Mouse (Mus musculus): ENCODE results near the gene Agbl3. TPM values are rescaled to one million over a fixed set of nuclear protein-coding genes. Genes with fewer than 3 reads are reported as not detected.

Agbl3 gene
- polyA plus RNA-seq, 1 experiment from 2014 or later = 10.5 TPM

- 86% methylated on average over 20 of the region's 20 CpGs for WGBS
- Histone ChIP-seq H3K27ac (no peak overlapping the region), H3K36me3 (replicated peaks) (no peaks in the 10 kb centered on the region), H3K4me1 (no peaks in the 10 kb centered on the region), H3K4me3 (no peak overlapping the region), H3K4me2 (no peak overlapping the region), H3K27me3 (replicated peaks) (no peaks in the 10 kb centered on the region), H3K9me3 (no peaks in the 10 kb centered on the region), H3K9ac (no peak overlapping the region)
- no peak for ATAC-seq (replicated peaks)
Observed at GRCm38 (mm10) chr6:34868507-34869217, 88.4 kb downstream of the Agbl3 start.

DNA sequence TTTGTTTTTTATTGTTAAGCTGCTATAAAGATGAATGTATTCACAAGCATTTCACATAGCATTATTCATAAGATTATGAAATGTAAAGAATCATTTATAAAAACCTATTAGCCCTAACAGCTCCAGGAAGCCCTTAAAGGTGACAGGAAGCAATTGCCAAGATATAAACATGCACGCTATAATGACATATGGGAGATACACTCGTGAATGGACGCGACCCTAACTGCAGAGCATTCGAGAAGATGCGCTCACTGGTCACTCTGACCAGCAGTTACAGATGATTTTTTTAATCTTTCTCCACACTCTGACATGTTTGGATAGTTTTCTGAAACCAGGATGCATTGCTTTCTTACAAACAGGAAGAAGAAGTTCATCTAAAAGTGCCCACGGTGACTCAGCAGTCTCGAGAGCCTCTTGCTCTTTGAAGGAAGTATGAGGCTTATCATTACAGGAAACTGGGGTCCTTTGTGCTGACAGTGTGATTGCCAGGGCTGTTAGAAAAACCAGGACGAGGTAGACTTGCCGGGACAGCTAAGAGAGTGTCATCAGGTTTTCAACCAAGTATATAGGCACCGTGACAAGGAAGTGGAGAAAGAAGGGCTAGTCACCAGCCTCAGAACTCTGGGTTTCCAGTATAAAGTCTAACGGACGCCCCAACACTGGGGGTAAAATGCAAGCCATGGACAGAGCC, 89.1 kb downstream of the Agbl3 start:
- no peak for ATAC-seq (replicated peaks)
- Histone ChIP-seq H3K9ac (no peak overlapping the region), H3K9me3 (no peaks in the 10 kb centered on the region), H3K27ac (no peak overlapping the region), H3K4me1 (no peaks in the 10 kb centered on the region), H3K4me3 (no peak overlapping the region), H3K36me3 (replicated peaks) (no peaks in the 10 kb centered on the region), H3K27me3 (replicated peaks) (no peaks in the 10 kb centered on the region), H3K4me2 (no peak overlapping the region)
- 85% methylated on average over 13 of the region's 13 CpGs for WGBS

- no peak for ATAC-seq (replicated peaks)
- H3K9me3 ChIP-seq = no peaks in the 10 kb centered on the region
- no peaks in the 10 kb centered on the region for H3K4me1 ChIP-seq
- no peak overlapping the region for H3K9ac ChIP-seq
- 83% methylated on average over 5 of the region's 5 CpGs for WGBS
- H3K4me2 ChIP-seq = no peak overlapping the region
- no peaks in the 10 kb centered on the region for H3K36me3 ChIP-seq (replicated peaks)
- no peak overlapping the region for H3K4me3 ChIP-seq
- no peaks in the 10 kb centered on the region for H3K27me3 ChIP-seq (replicated peaks)
- no peak overlapping the region for H3K27ac ChIP-seq
Observed at GRCm38 (mm10) chr6:34870136-34870535, 89.9 kb downstream of the Agbl3 start.

DNA sequence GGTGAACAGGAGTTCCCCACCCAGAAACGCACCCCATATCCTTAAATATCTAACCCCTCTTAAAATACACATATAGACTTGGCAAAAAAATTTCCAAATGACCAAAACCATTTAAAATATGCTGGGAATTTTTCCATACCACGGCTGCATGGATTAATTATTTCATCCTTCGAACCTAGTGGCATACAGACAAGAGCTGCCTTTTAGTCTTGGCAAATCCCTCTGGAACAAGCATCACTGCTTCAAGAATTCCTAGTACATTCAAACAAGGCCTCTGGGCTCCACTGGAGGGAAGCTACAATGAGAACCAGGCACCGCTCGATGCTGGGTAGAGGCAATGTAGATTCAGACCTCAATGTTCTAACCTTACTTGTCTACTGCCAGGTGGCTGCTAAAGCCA, 90.5 kb downstream of the Agbl3 start:
- WGBS = 84% methylated on average over 5 of the region's 5 CpGs

GRCm38 (mm10) chr6:34871929-34872328, 91.7 kb downstream of the Agbl3 start:
- no peak overlapping the region for H3K4me2 ChIP-seq
- no peak overlapping the region for H3K9ac ChIP-seq
- 94% methylated on average over 7 of the region's 7 CpGs for WGBS
- ATAC-seq (replicated peaks) = no peak
- H3K4me1 ChIP-seq = peaks cover 10% of the 10 kb centered on the region
- no peak overlapping the region for H3K4me3 ChIP-seq
- H3K27ac ChIP-seq = no peak overlapping the region
- no peaks in the 10 kb centered on the region for H3K27me3 ChIP-seq (replicated peaks)
- H3K9me3 ChIP-seq = no peaks in the 10 kb centered on the region
- no peaks in the 10 kb centered on the region for H3K36me3 ChIP-seq (replicated peaks)

More for the DNA sequence above, 90.5 kb downstream of the Agbl3 start:
- H3K4me2 ChIP-seq = no peak overlapping the region
- H3K27ac ChIP-seq = no peak overlapping the region
- H3K36me3 ChIP-seq (replicated peaks) = no peaks in the 10 kb centered on the region
- H3K9ac ChIP-seq = no peak overlapping the region
- H3K9me3 ChIP-seq = no peaks in the 10 kb centered on the region
- no peaks in the 10 kb centered on the region for H3K27me3 ChIP-seq (replicated peaks)
- H3K4me1 ChIP-seq = no peaks in the 10 kb centered on the region
- H3K4me3 ChIP-seq = no peak overlapping the region
- ATAC-seq (replicated peaks) = no peak

GRCm38 (mm10) chr6:34872871-34873270, 92.6 kb downstream of the Agbl3 start:
- no peaks in the 10 kb centered on the region for H3K27me3 ChIP-seq (replicated peaks)
- no peak overlapping the region for H3K4me2 ChIP-seq
- no peaks in the 10 kb centered on the region for H3K9me3 ChIP-seq
- ATAC-seq (replicated peaks) = no peak
- WGBS = 87% methylated on average over 10 of the region's 10 CpGs
- no peaks in the 10 kb centered on the region for H3K36me3 ChIP-seq (replicated peaks)
- H3K9ac ChIP-seq = no peak overlapping the region
- peaks cover 14% of the 10 kb centered on the region for H3K4me1 ChIP-seq
- no peak overlapping the region for H3K27ac ChIP-seq
- H3K4me3 ChIP-seq = no peak overlapping the region

DNA sequence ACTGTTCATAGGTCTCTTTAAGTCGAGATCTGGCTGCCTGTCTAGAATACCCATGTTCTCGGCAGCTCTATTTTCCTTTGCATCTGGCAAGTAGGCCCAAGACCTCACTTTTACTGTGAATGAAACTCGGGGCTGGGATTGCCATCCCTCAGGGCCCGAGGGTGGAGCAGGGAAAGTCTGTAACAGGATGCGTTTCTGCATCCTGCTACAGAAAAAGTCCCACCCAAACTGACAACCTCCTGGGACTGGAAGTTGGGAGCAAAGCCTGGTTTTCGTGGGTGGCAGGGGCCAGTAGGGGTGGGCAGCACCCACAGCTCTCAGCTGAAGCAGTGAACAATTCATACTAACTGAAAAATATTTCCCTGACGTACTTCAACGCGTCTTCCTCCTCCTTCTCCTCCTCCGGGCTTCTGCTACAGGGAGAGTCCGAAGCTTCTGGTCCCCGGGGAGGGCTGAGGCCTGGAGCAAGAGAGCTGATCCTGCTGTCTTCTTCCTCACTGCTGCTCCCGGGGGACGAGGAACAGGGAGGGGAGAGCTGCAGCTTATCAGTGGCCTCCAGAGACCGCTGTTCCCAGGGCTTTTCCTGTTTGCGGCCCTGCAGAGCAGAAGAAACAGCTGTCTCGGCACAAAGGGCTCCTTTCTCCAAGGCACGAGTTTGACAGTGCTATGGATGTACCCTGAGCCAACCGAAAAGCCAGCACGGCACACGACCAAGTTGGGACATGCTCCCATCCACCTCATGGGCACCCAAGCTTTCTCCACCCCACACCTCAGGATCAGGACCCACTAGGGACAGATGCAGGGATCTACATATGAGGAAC, 94.1 kb downstream of the Agbl3 start:
- H3K9ac ChIP-seq = no peak overlapping the region
- no peak for ATAC-seq (replicated peaks)
- no peak overlapping the region for H3K4me2 ChIP-seq
- H3K4me3 ChIP-seq = no peak overlapping the region
- no peaks in the 10 kb centered on the region for H3K9me3 ChIP-seq
- H3K27ac ChIP-seq = no peak overlapping the region
- peaks cover 18% of the 10 kb centered on the region for H3K4me1 ChIP-seq
- 72% methylated on average over 21 of the region's 21 CpGs for WGBS
- H3K27me3 ChIP-seq (replicated peaks) = no peaks in the 10 kb centered on the region
- no peaks in the 10 kb centered on the region for H3K36me3 ChIP-seq (replicated peaks)

- Histone ChIP-seq H3K4me3 (no peak overlapping the region), H3K36me3 (replicated peaks) (0 out of 2 replicates have a peak, but pooled peaks cover under 1% of the 10 kb centered on the region), H3K4me2 (no peak overlapping the region), H3K4me1 (peaks cover 18% of the 10 kb centered on the region), H3K27ac (no peak overlapping the region), H3K27me3 (replicated peaks) (no peaks in the 10 kb centered on the region), H3K9ac (no peak overlapping the region), H3K9me3 (no peaks in the 10 kb centered on the region)
- no peak for ATAC-seq (replicated peaks)
- WGBS = 90% methylated on average over 15 of the region's 15 CpGs
Observed at GRCm38 (mm10) chr6:34875268-34875761, 95.1 kb downstream of the Agbl3 start.

DNA sequence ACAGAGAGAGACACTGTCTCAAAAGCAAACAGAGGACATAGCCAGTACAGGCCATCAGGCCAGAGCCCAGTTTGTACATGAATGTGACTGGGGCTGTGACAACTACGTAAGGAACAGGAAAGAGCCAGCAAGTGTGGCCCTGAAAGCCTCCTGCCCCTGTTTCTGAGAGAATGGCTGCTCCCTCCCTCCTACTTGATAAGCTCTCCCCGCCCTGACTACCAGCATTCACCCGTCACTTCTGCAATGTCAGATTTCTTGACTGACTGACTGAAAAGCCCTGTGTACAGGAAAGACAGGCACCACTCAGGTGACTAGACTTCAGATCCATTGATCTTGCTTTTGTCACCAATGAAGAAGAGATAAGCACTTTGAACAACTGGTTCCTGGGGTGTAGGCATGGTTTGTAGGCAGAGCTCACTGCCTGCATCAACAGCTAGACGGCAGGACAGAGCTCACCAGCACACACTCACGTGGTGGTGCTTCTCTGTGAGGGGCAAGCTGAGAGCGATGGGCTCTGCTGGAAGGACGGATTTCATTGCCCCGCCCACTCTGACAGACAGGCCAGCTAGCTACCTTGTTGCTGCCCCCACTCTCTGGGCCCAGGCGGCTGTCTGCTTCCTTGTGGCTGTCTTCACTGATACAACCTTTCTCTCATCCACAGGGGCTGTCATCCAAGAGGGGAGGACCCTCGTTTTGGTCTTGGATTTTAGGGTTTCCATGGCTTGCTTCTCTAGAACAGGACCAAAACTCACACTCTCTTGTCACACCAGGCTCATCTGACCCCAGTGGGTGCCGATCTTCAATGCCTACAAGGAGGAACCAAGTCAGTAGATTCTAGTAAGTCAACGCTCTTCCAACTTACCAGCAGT, 96.0 kb downstream of the Agbl3 start:
- H3K36me3 ChIP-seq (replicated peaks) = 0 out of 2 replicates have a peak, but pooled peaks cover 4% of the 10 kb centered on the region
- peaks cover 18% of the 10 kb centered on the region for H3K4me1 ChIP-seq
- no peak overlapping the region for H3K4me3 ChIP-seq
- WGBS = 64% methylated on average over 12 of the region's 12 CpGs
- H3K4me2 ChIP-seq = peak overlapping the region; percentile 53; the same call in 1 of the 2 replicates
- H3K27me3 ChIP-seq (replicated peaks) = no peaks in the 10 kb centered on the region
- H3K27ac ChIP-seq = no peak overlapping the region
- no peak for ATAC-seq (replicated peaks)
- H3K9ac ChIP-seq = no peak overlapping the region
- H3K9me3 ChIP-seq = no peaks in the 10 kb centered on the region

GRCm38 (mm10) chr6:34876835-34877156, 96.6 kb downstream of the Agbl3 start:
- Histone ChIP-seq H3K4me2 (peak overlapping the region; percentile 53), H3K4me3 (peak overlapping the region; percentile 79), H3K9me3 (no peaks in the 10 kb centered on the region), H3K36me3 (replicated peaks) (0 out of 2 replicates have a peak, but pooled peaks cover 4% of the 10 kb centered on the region), H3K4me1 (peaks cover 18% of the 10 kb centered on the region), H3K27ac (no peak overlapping the region), H3K9ac (0 out of 2 replicates have a peak overlapping the region, but pooled peaks have one; percentile 93), H3K27me3 (replicated peaks) (no peaks in the 10 kb centered on the region)
- WGBS = 61% methylated on average over 2 of the region's 2 CpGs
- ATAC-seq (replicated peaks) = no peak

- peaks cover 18% of the 10 kb centered on the region for H3K4me1 ChIP-seq
- no peaks in the 10 kb centered on the region for H3K27me3 ChIP-seq (replicated peaks)
- H3K9me3 ChIP-seq = no peaks in the 10 kb centered on the region
- peak within 1 kb of the TSS; percentile 79 for H3K4me3 ChIP-seq
- H3K4me2 ChIP-seq = peak within 1 kb of the TSS; percentile 53
- H3K9ac ChIP-seq = peak within 1 kb of the TSS; percentile 93
- peak within 1 kb of the TSS; percentile 93 for H3K27ac ChIP-seq
- WGBS = under 1% methylated on average over 54 of the region's 56 CpGs
- 0 out of 2 replicates have a peak, but pooled peaks cover 4% of the 10 kb centered on the region for H3K36me3 ChIP-seq (replicated peaks)
- peak; percentile 95 for ATAC-seq (replicated peaks)
Observed at GRCm38 (mm10) chr6:34877509-34878321, 97.5 kb downstream of the Agbl3 start, which contains the start of gene Cyren. Gene Cyren, minus strand, starts transcription at chr6:34878060.

Data from midbrain, embryonic 15.5 days (tissue).